Mouse (Mus musculus) bone marrow macrophage, adult 2 months (primary cell): ENCODE results near the gene Pmvk. TPM values are rescaled to one million over a fixed set of nuclear protein-coding genes. Genes with fewer than 3 reads are reported as not detected.

Experiments used
- H3K27ac ChIP-seq: 2 replicates; pipeline ENCODE4 v1.5.1; 2012; ENCODE audit warnings: low read depth, low read length; ENCODE audit not compliant: insufficient read depth
- H3K4me1 ChIP-seq: 2 replicates; pipeline ENCODE4 v1.6.1; 2012; ENCODE audit warnings: low read length; ENCODE audit not compliant: control insufficient read depth, insufficient read depth
- H3K4me3 ChIP-seq: 2 replicates; pipeline ENCODE4 v1.5.1; 2012; ENCODE audit warnings: mild to moderate bottlenecking, low read length, moderate library complexity; ENCODE audit not compliant: insufficient read depth
- CTCF ChIP-seq: IDR thresholded peaks from 2 replicates; pipeline ENCODE4 v1.5.1; 2012; ENCODE audit warnings: low read depth, mild to moderate bottlenecking, low read length, moderate library complexity
- POLR2A ChIP-seq: IDR thresholded peaks from 2 replicates; pipeline ENCODE4 v1.6.1; 2012; ENCODE audit warnings: mild to moderate bottlenecking, low read depth, low read length, borderline replicate concordance
- polyA plus RNA-seq: library from polyadenylated mRNA; stranded (reverse); fragments of >200 nt; gene quantifications from 2 replicates; pipeline ENCODE4 v1.2.4, GENCODE M21; 2012; ENCODE audit not compliant: missing spikeins, insufficient read depth, insufficient read length

The Pmvk gene
- polyA plus RNA-seq, 1 experiment = 25.9 TPM

- Histone ChIP-seq H3K4me1 (peaks cover 12% of the 10 kb centered on the region), H3K4me3 (no peak overlapping the region), H3K27ac (no peak overlapping the region)
- TF ChIP-seq CTCF (no peak), POLR2A (no peak)
Observed at GRCm38 (mm10) chr3:89482249-89482648, 27.9 kb downstream of the Pmvk start.

GRCm38 (mm10) chr3:89484766-89485524 is 30.6 kb downstream of the Pmvk start:
- TF ChIP-seq CTCF (peak; percentile 92), POLR2A (no peak)
- no peak overlapping the region for H3K4me3 ChIP-seq
- no peak overlapping the region for H3K27ac ChIP-seq
- peaks cover 9% of the 10 kb centered on the region for H3K4me1 ChIP-seq

- Histone ChIP-seq H3K4me1 (peaks cover 9% of the 10 kb centered on the region), H3K27ac (no peak overlapping the region), H3K4me3 (no peak overlapping the region)
- no peak for TF ChIP-seq POLR2A
- no peak for TF ChIP-seq CTCF
Observed at GRCm38 (mm10) chr3:89486111-89486510, 31.8 kb downstream of the Pmvk start.

- H3K4me1 ChIP-seq = peaks cover 5% of the 10 kb centered on the region
- H3K4me3 ChIP-seq = no peak overlapping the region
- TF ChIP-seq CTCF (no peak), POLR2A (no peak)
- H3K27ac ChIP-seq = no peak overlapping the region
Observed at GRCm38 (mm10) chr3:89486916-89487702, 32.8 kb downstream of the Pmvk start.

- H3K4me3 ChIP-seq = no peak overlapping the region
- no peaks in the 10 kb centered on the region for H3K4me1 ChIP-seq
- H3K27ac ChIP-seq = no peak overlapping the region
- TF ChIP-seq POLR2A (no peak), CTCF (no peak)
Observed at GRCm38 (mm10) chr3:89490790-89491189, 36.4 kb downstream of the Pmvk start.

GRCm38 (mm10) chr3:89491559-89491958 is 37.2 kb downstream of the Pmvk start:
- no peak for TF ChIP-seq POLR2A
- TF ChIP-seq CTCF = no peak
- no peak overlapping the region for H3K4me3 ChIP-seq
- no peak overlapping the region for H3K27ac ChIP-seq
- H3K4me1 ChIP-seq = no peaks in the 10 kb centered on the region

- Histone ChIP-seq H3K4me3 (no peak overlapping the region), H3K4me1 (no peaks in the 10 kb centered on the region), H3K27ac (no peak overlapping the region)
- TF ChIP-seq CTCF (no peak), POLR2A (no peak)
Observed at GRCm38 (mm10) chr3:89492701-89493151, 38.4 kb downstream of the Pmvk start.

GRCm38 (mm10) chr3:89494630-89495029 is 40.3 kb downstream of the Pmvk start:
- TF ChIP-seq POLR2A (no peak), CTCF (no peak)
- H3K4me3 ChIP-seq = no peak overlapping the region
- H3K27ac ChIP-seq = no peak overlapping the region
- H3K4me1 ChIP-seq = no peaks in the 10 kb centered on the region

- TF ChIP-seq POLR2A = no peak
- TF ChIP-seq CTCF = no peak
- H3K4me3 ChIP-seq = no peak overlapping the region
- H3K4me1 ChIP-seq = no peaks in the 10 kb centered on the region
- H3K27ac ChIP-seq = no peak overlapping the region
Observed at GRCm38 (mm10) chr3:89496366-89496765, 42.0 kb downstream of the Pmvk start.

GRCm38 (mm10) chr3:89499696-89500095 is 45.4 kb downstream of the Pmvk start:
- Histone ChIP-seq H3K4me3 (no peak overlapping the region), H3K4me1 (no peaks in the 10 kb centered on the region), H3K27ac (no peak overlapping the region)
- TF ChIP-seq POLR2A (no peak), CTCF (no peak)
